8 mouse cellular contexts compared by ENCODE assay signal in the genomic region with DNA sequence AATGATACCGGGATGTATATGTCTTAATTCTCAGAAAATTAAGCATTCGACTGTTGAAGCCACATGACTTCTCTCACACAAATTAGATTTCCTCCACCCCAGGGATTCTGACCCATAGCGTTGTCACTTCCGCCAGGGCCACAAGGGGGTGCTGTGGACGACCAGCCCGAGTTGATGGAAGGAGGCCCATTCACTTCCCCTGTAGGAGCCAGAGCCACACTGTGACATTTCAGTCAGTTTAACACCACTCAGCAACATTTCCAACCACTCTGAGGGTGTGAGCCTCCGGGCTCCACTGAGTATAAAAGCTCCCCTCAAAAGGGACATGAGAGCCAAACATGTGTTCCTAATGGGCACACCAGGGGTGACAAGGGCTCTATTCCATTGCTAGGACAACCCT. TPM values are rescaled to one million over a fixed set of nuclear protein-coding genes. Genes with fewer than 3 reads are reported as not detected.
DNase-seq lines count a peak whose midpoint lies in the region; ATAC-seq lines count a peak whose summit lies in the region.

No protein-coding gene starts in this region.

- no peak overlapping the region for H3K27ac ChIP-seq in liver, embryonic 12.5 days
- peak overlapping the region; percentile 54 for H3K27ac ChIP-seq in hindbrain, embryonic 16.5 days (ENCODE audit: low read depth, low read length)
- peak overlapping the region; percentile 50; the same call in 1 of the 2 replicates for H3K27ac ChIP-seq in midbrain, embryonic 14.5 days (replicated peaks; ENCODE audit: low read depth, low read length)

- H3K9me3 ChIP-seq in liver, embryonic 12.5 days (replicated peaks): no peaks in the 10 kb centered on the region
- no peaks in the 10 kb centered on the region for H3K9me3 ChIP-seq in hindbrain, embryonic 16.5 days (ENCODE audit: control insufficient read depth, low read length)
- no peaks in the 10 kb centered on the region for H3K9me3 ChIP-seq in midbrain, embryonic 14.5 days (ENCODE audit: control insufficient read depth, low read length)

- H3K4me1 ChIP-seq in liver, embryonic 12.5 days: 0 out of 2 replicates have a peak, but pooled peaks cover 3% of the 10 kb centered on the region
- H3K4me1 ChIP-seq in hindbrain, embryonic 16.5 days (ENCODE audit: control insufficient read depth, insufficient read depth, low read depth, low read length): peaks cover 10% of the 10 kb centered on the region
- peaks cover 10% of the 10 kb centered on the region for H3K4me1 ChIP-seq in midbrain, embryonic 14.5 days (ENCODE audit: control insufficient read depth, insufficient read depth, low read length)

- 65% methylated on average over 7 of the region's 7 CpGs for WGBS in liver, embryonic 12.5 days (ENCODE audit: insufficient replicate concordance)
- 67% methylated on average over 7 of the region's 7 CpGs for WGBS in hindbrain, embryonic 16.5 days
- WGBS in midbrain, embryonic 14.5 days: 78% methylated on average over 7 of the region's 7 CpGs

- H3K9ac ChIP-seq in liver, embryonic 12.5 days: no peak overlapping the region
- no peak overlapping the region for H3K9ac ChIP-seq in hindbrain, embryonic 16.5 days (ENCODE audit: low read depth, low read length)
- no peak overlapping the region for H3K9ac ChIP-seq in midbrain, embryonic 14.5 days (replicated peaks; ENCODE audit: low read length)

- intact Hi-C loops in left cerebral cortex, postnatal 25 days (cut with DNase I): loop anchor here (5.0 kb wide), 3 partner anchors 281 to 316 kb away; a partner anchor contains a TSS

- no peaks in the 10 kb centered on the region for H3K36me3 ChIP-seq in liver, embryonic 12.5 days
- no peaks in the 10 kb centered on the region for H3K36me3 ChIP-seq in hindbrain, embryonic 16.5 days (ENCODE audit: control insufficient read depth, insufficient read depth, low read length)
- H3K36me3 ChIP-seq in midbrain, embryonic 14.5 days (ENCODE audit: control insufficient read depth, insufficient read depth, low read length): no peaks in the 10 kb centered on the region

- no peak for ATAC-seq in liver, embryonic 12.5 days
- ATAC-seq in hindbrain, embryonic 16.5 days: peak; percentile 51; the same call in 1 of the 2 replicates
- no peak; the same call in 1 of the 2 replicates for ATAC-seq in midbrain, embryonic 14.5 days (ENCODE audit: low FRiP score, low TSS enrichment)

- no peaks in the 10 kb centered on the region for H3K27me3 ChIP-seq in liver, embryonic 12.5 days (replicated peaks)
- no peaks in the 10 kb centered on the region for H3K27me3 ChIP-seq in hindbrain, embryonic 16.5 days (replicated peaks; ENCODE audit: control insufficient read depth, insufficient read depth, low read length)
- H3K27me3 ChIP-seq in midbrain, embryonic 14.5 days (ENCODE audit: control insufficient read depth, insufficient read depth, low read length): no peaks in the 10 kb centered on the region

- H3K4me3 ChIP-seq in liver, embryonic 12.5 days: no peak overlapping the region
- no peak overlapping the region for H3K4me3 ChIP-seq in hindbrain, embryonic 16.5 days (ENCODE audit: low read length)
- H3K4me3 ChIP-seq in midbrain, embryonic 14.5 days (replicated peaks; ENCODE audit: low read depth, low read length): no peak overlapping the region

- H3K4me2 ChIP-seq in liver, embryonic 12.5 days: no peak overlapping the region
- H3K4me2 ChIP-seq in hindbrain, embryonic 16.5 days (ENCODE audit: low read length): no peak overlapping the region
- H3K4me2 ChIP-seq in midbrain, embryonic 14.5 days (ENCODE audit: low read length): no peak overlapping the region

- peak; percentile 22 for DNase-seq in liver
- peak; percentile 81 to 84 for DNase-seq in cerebellum, postnatal 10 days
- peak; percentile 24 to 57 for DNase-seq in frontal cortex, postnatal 10 days (ENCODE audit: low spot score in 2 of 2)
- DNase-seq in left cerebral cortex, postnatal 25 days (ENCODE audit: low spot score in 2 of 2): peak; percentile 44 to 63
- peak; percentile 52 for DNase-seq in midbrain, embryonic 14.5 days
- DNase-seq in thymus, postnatal 10 days (ENCODE audit: low spot score in 2 of 2): peak; percentile 10 to 40

RNA-seq across cellular contexts. Expression of a gene that starts 54.6 kb away (rescaled TPM):
- 1.8 and 2.3 TPM in 2 replicates for polyA plus RNA-seq in liver, embryonic 12.5 days (2016; fragmentation: Nextera tagmentation; extraction: Ambion mirVana)
- 37.7 and 41.2 TPM in 2 replicates for polyA plus RNA-seq in hindbrain, embryonic 16.5 days (2015; fragmentation: Nextera tagmentation; extraction: Ambion mirVana)
- 10 to 100 TPM; 32.7 to 34.7 TPM for total RNA-seq in left cerebral cortex, postnatal 25 days (2021)
- polyA plus RNA-seq in midbrain, embryonic 14.5 days (2014; fragmentation: Nextera tagmentation; extraction: Ambion mirVana): 23.4 and 30.3 TPM in 2 replicates

Comparison
In these comparisons a context has a peak if more than half of its experiments do, and no peak if none do; other contexts are left out.
1. DNase-seq: peak in every context shown above with its lines; median percentile 82 in cerebellum, postnatal 10 days; 54 in left cerebral cortex, postnatal 25 days; 52 in midbrain, embryonic 14.5 days; 40 in frontal cortex, postnatal 10 days; 25 in thymus, postnatal 10 days; 22 in liver.